Mouse (Mus musculus): Measurements from ENCODE around the gene Gadl1.

Gene Gadl1

GRCm38 (mm10) chr9:116087880-116088279 is 178.6 kb downstream of the Gadl1 start:
- DNase-seq (ENCODE audit: low spot score) = peak; percentile 60

GRCm38 (mm10) chr9:116088912-116089311 is 179.7 kb downstream of the Gadl1 start:
- no peak for DNase-seq (ENCODE audit: low spot score)

GRCm38 (mm10) chr9:116090296-116090695 is 181.0 kb downstream of the Gadl1 start:
- no peak for DNase-seq (ENCODE audit: low spot score)

GRCm38 (mm10) chr9:116091101-116091841 is 182.0 kb downstream of the Gadl1 start:
- no peak for DNase-seq (ENCODE audit: low spot score)

- DNase-seq (ENCODE audit: low spot score) = no peak
Measured at GRCm38 (mm10) chr9:116091921-116092320, 182.7 kb downstream of the Gadl1 start.

GRCm38 (mm10) chr9:116098724-116099595 is 189.7 kb downstream of the Gadl1 start:
- no peak for DNase-seq (ENCODE audit: low spot score)

- DNase-seq (ENCODE audit: low spot score) = no peak
Measured at GRCm38 (mm10) chr9:116099596-116099993, 190.3 kb downstream of the Gadl1 start.

- no peak for DNase-seq (ENCODE audit: low spot score)
Measured at GRCm38 (mm10) chr9:116100015-116100414, 190.8 kb downstream of the Gadl1 start.

GRCm38 (mm10) chr9:116101842-116102241 is 192.6 kb downstream of the Gadl1 start:
- no peak for DNase-seq (ENCODE audit: low spot score)

GRCm38 (mm10) chr9:116104770-116105169 is 195.5 kb downstream of the Gadl1 start:
- no peak for DNase-seq (ENCODE audit: low spot score)

- no peak for DNase-seq (ENCODE audit: low spot score)
Measured at GRCm38 (mm10) chr9:116108729-116109128, 199.5 kb downstream of the Gadl1 start.

GRCm38 (mm10) chr9:116111149-116111970 is 202.1 kb downstream of the Gadl1 start:
- DNase-seq (ENCODE audit: low spot score) = peak; percentile 56

- DNase-seq (ENCODE audit: low spot score) = no peak
Measured at GRCm38 (mm10) chr9:116114339-116114738, 205.1 kb downstream of the Gadl1 start.

GRCm38 (mm10) chr9:116115875-116116274 is 206.6 kb downstream of the Gadl1 start:
- no peak for DNase-seq (ENCODE audit: low spot score)

GRCm38 (mm10) chr9:116118332-116118872 is 209.1 kb downstream of the Gadl1 start:
- no peak for DNase-seq (ENCODE audit: low spot score)

- no peak for DNase-seq (ENCODE audit: low spot score)
Measured at GRCm38 (mm10) chr9:116119990-116120389, 210.7 kb downstream of the Gadl1 start.

- no peak for DNase-seq (ENCODE audit: low spot score)
Measured at GRCm38 (mm10) chr9:116121472-116121871, 212.2 kb downstream of the Gadl1 start.

- DNase-seq (ENCODE audit: low spot score) = no peak
Measured at GRCm38 (mm10) chr9:116122544-116122943, 213.3 kb downstream of the Gadl1 start.

GRCm38 (mm10) chr9:116122969-116123589 is 213.8 kb downstream of the Gadl1 start:
- no peak for DNase-seq (ENCODE audit: low spot score)
